Mouse (Mus musculus): ENCODE data around the gene Naa16. TPM values are rescaled to one million over a fixed set of nuclear protein-coding genes. Genes with fewer than 3 reads are reported as not detected.

The Naa16 gene
- total and polyA plus RNA-seq, 2 experiments, result 2.0 to 3.9 TPM

- Histone ChIP-seq H3K4me3 (ENCODE audit: insufficient read depth, low read depth, low read length) (no peak overlapping the region), H3K79me2 (ENCODE audit: control insufficient read depth, insufficient read depth, low read length) (no peaks in the 10 kb centered on the region), H3K27ac (replicated peaks; ENCODE audit: insufficient read depth, low read depth, low read length) (no peak overlapping the region), H3K27me3 (ENCODE audit: control insufficient read depth, insufficient read depth, low read length) (peaks cover 2% of the 10 kb centered on the region; the same call in 1 of the 2 replicates), H3K9ac (ENCODE audit: low read depth, low read length) (no peak overlapping the region), H3K4me1 (ENCODE audit: control insufficient read depth, insufficient read depth, low read length) (no peaks in the 10 kb centered on the region), H3K36me3 (ENCODE audit: control insufficient read depth, insufficient read depth, low read length) (no peaks in the 10 kb centered on the region)
- no peak for DNase-seq (ENCODE audit: extremely low read depth, low read depth, low spot score)
- 79% methylated on average over 8 of the region's 8 CpGs for WGBS
- TF ChIP-seq POLR2A (IDR thresholded peaks at IDR 0.05; ENCODE audit: extremely low read depth, insufficient read depth, low read length), result no peak
- TF ChIP-seq CTCF (IDR thresholded peaks at IDR 0.05; ENCODE audit: low read depth, low read length), result no peak
These were observed 96.3 kb downstream of the Naa16 start for GRCm38 (mm10) chr14:79294051-79294814.

GRCm38 (mm10) chr14:79293119-79293780, 97.3 kb downstream of the Naa16 start:
- Histone ChIP-seq H3K27ac (replicated peaks; ENCODE audit: insufficient read depth, low read depth, low read length) (no peak overlapping the region), H3K79me2 (ENCODE audit: control insufficient read depth, insufficient read depth, low read length) (no peaks in the 10 kb centered on the region), H3K27me3 (ENCODE audit: control insufficient read depth, insufficient read depth, low read length) (peaks cover 2% of the 10 kb centered on the region; the same call in 1 of the 2 replicates), H3K9ac (ENCODE audit: low read depth, low read length) (no peak overlapping the region), H3K4me1 (ENCODE audit: control insufficient read depth, insufficient read depth, low read length) (no peaks in the 10 kb centered on the region), H3K4me3 (ENCODE audit: insufficient read depth, low read depth, low read length) (no peak overlapping the region), H3K36me3 (ENCODE audit: control insufficient read depth, insufficient read depth, low read length) (no peaks in the 10 kb centered on the region)
- TF ChIP-seq CTCF (IDR thresholded peaks at IDR 0.05; ENCODE audit: low read depth, low read length) (no peak), POLR2A (IDR thresholded peaks at IDR 0.05; ENCODE audit: extremely low read depth, insufficient read depth, low read length) (no peak)
- DNase-seq (ENCODE audit: extremely low read depth, low read depth, low spot score), result peak; percentile 12
- 55% methylated on average over 13 of the region's 16 CpGs for WGBS

GRCm38 (mm10) chr14:79291629-79292028, 98.9 kb downstream of the Naa16 start:
- Histone ChIP-seq H3K36me3 (ENCODE audit: control insufficient read depth, insufficient read depth, low read length) (no peaks in the 10 kb centered on the region), H3K79me2 (ENCODE audit: control insufficient read depth, insufficient read depth, low read length) (no peaks in the 10 kb centered on the region), H3K9ac (ENCODE audit: low read depth, low read length) (no peak overlapping the region), H3K27me3 (ENCODE audit: control insufficient read depth, insufficient read depth, low read length) (no peaks in the 10 kb centered on the region; the same call in 1 of the 2 replicates), H3K4me1 (ENCODE audit: control insufficient read depth, insufficient read depth, low read length) (no peaks in the 10 kb centered on the region), H3K27ac (replicated peaks; ENCODE audit: insufficient read depth, low read depth, low read length) (no peak overlapping the region), H3K4me3 (ENCODE audit: insufficient read depth, low read depth, low read length) (no peak overlapping the region)
- DNase-seq (ENCODE audit: extremely low read depth, low read depth, low spot score), result no peak
- TF ChIP-seq CTCF (IDR thresholded peaks at IDR 0.05; ENCODE audit: low read depth, low read length) (no peak), POLR2A (IDR thresholded peaks at IDR 0.05; ENCODE audit: extremely low read depth, insufficient read depth, low read length) (no peak)
- 98% methylated on average over 4 of the region's 4 CpGs for WGBS

GRCm38 (mm10) chr14:79290683-79291425, 99.7 kb downstream of the Naa16 start:
- H3K27me3 ChIP-seq (ENCODE audit: control insufficient read depth, insufficient read depth, low read length), result no peaks in the 10 kb centered on the region; the same call in 1 of the 2 replicates
- no peak overlapping the region for H3K4me3 ChIP-seq (ENCODE audit: insufficient read depth, low read depth, low read length)
- H3K36me3 ChIP-seq (ENCODE audit: control insufficient read depth, insufficient read depth, low read length), result no peaks in the 10 kb centered on the region
- H3K27ac ChIP-seq (replicated peaks; ENCODE audit: insufficient read depth, low read depth, low read length), result no peak overlapping the region
- TF ChIP-seq POLR2A (IDR thresholded peaks at IDR 0.05; ENCODE audit: extremely low read depth, insufficient read depth, low read length) (no peak), CTCF (IDR thresholded peaks at IDR 0.05; ENCODE audit: low read depth, low read length) (no peak)
- H3K79me2 ChIP-seq (ENCODE audit: control insufficient read depth, insufficient read depth, low read length), result no peaks in the 10 kb centered on the region
- WGBS, result 77% methylated on average over 15 of the region's 15 CpGs
- no peak for DNase-seq (ENCODE audit: extremely low read depth, low read depth, low spot score)
- no peaks in the 10 kb centered on the region for H3K4me1 ChIP-seq (ENCODE audit: control insufficient read depth, insufficient read depth, low read length)
- no peak overlapping the region for H3K9ac ChIP-seq (ENCODE audit: low read depth, low read length)

GRCm38 (mm10) chr14:79289909-79290308, 100.7 kb downstream of the Naa16 start:
- WGBS, result 19% methylated on average over 9 of the region's 9 CpGs
- Histone ChIP-seq H3K27ac (replicated peaks; ENCODE audit: insufficient read depth, low read depth, low read length) (no peak overlapping the region), H3K4me3 (ENCODE audit: insufficient read depth, low read depth, low read length) (no peak overlapping the region), H3K4me1 (ENCODE audit: control insufficient read depth, insufficient read depth, low read length) (no peaks in the 10 kb centered on the region), H3K79me2 (ENCODE audit: control insufficient read depth, insufficient read depth, low read length) (no peaks in the 10 kb centered on the region), H3K36me3 (ENCODE audit: control insufficient read depth, insufficient read depth, low read length) (no peaks in the 10 kb centered on the region), H3K9ac (ENCODE audit: low read depth, low read length) (no peak overlapping the region), H3K27me3 (ENCODE audit: control insufficient read depth, insufficient read depth, low read length) (no peaks in the 10 kb centered on the region; the same call in 1 of the 2 replicates)
- DNase-seq (ENCODE audit: extremely low read depth, low read depth, low spot score), result no peak
- TF ChIP-seq POLR2A (IDR thresholded peaks at IDR 0.05; ENCODE audit: extremely low read depth, insufficient read depth, low read length) (no peak), CTCF (IDR thresholded peaks at IDR 0.05; ENCODE audit: low read depth, low read length) (no peak)

All from liver, adult 2 months (tissue).